Mouse (Mus musculus) embryo, embryonic 11.5 days (tissue): ENCODE data around the gene Znrf1.
"Not testable (repeated sequence)": the region's sequence is repeated elsewhere in the genome, so short reads cannot be mapped to it uniquely, and the experiment has no call there.

ENCODE experiments used
- DNase-seq: peaks from one replicate; pipeline ENCODE4 v3.0.0-alpha.2; 2012; ENCODE audit warnings: low read depth, low spot score

The Znrf1 gene

DNA sequence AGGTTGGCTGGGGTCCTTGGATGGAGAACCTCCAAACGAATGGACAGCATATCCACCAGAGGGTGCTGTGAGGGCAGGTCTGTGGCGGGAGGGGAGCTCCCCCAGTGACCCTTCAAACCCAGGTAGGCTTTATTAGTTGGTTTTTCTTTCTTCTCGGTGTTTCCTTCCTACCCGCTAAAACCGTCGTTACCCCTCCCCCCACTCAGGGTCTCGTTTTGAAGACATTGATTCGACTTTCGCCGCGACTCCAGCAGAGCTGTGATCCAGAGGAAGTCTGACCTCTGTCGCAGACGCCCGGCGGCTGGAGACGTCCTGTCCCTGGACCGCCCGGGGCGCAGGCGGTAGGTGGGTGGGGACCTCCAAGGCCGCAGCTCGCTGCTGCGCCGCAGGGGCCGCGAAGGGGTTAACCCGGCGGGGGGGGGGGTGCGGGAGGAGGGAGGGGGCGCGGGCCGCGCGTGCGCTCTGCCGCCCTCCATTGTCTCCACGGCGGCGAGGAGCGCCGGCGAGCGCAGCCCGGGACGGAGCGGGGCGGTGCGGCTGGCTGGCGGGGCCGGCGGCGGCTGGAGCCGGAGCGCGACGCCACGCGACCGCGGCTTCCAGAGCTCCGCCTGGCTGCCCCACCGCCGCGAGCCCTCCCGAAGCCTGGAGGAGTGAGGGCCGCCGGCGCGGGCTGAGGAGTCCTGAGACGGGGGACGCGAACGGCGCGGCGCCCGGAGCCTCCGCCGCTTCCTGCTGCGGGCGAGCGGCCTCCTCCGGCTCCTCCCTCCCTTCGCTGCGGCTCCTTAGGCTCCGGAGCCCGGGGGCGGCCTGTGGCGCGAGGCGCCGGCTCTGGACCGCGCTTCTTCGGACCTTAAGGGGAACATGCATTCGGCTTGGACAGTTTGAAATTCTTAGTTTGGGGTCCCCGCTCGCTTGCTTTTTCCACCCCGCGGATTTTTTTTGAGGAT lies at the start of gene Znrf1:
Gene Znrf1 (plus strand): TSS at position 67 of the 947 bp plus-strand sequence.
- DNase-seq = peak; percentile 64

DNA sequence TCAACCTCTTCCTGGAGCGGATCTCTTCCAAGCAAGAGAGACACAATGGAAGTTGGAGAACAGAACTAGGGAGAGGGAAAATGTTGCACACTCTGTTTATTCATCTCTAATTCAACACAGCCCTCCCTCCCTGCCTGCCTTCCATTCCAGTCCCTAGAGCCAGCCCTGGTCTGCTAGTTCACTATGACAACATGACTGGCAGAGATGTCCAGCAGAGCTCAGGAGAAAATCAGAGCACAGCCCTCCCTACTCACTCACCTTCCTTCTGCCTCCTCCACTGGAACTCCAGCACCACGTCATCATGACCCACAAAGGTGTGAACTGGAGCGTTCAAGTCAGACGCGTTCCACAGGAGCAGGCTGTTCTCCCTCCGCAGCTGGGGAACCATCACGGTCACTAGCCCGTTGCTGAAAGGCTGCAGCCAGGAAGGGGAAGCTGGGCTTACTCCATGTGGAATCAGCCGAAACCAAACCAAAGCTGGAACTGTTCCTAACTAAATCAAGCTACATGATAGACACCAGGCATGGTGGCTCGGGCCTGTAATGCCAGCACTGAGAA lies 45.8 kb upstream of the Znrf1 start:
- no peak for DNase-seq

DNA sequence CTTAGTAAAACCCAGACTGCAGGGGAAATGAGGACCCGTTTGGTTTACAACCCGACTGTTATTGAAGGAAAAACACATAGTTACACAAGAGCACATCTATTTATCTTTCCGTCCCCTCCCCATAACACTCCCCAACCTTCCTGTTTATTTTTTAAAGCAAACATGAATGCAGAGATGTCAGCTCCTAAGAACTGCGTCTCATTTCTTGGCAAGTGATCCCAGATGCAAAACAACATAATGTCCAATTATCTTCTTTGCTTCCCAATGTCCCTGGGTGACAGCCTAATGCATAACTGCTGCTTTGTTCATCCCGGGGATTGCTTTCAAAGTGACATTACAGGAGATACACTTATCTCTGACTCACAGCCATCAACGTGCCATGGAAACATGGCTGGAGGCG lies 44.7 kb upstream of the Znrf1 start:
- no peak for DNase-seq

DNA sequence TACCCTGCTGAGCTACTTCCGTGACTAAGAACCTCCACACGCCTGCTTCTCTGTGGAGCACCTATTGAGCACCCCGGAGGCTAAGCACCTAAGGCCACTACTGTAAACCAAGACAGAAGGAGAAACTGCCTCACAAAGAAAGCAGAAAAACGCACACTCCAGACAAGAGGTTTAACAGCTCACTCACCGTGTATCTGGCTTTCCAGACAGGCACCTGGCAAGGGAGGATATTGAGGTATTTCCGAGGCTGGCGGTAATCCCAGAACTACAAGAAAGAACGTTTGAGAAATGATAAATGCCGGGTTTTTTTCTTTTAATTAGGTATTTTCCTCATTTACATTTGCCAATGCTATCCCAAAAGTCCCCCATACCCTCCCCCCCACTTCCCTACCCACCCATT lies 43.4 kb upstream of the Znrf1 start:
- DNase-seq = no peak

DNA sequence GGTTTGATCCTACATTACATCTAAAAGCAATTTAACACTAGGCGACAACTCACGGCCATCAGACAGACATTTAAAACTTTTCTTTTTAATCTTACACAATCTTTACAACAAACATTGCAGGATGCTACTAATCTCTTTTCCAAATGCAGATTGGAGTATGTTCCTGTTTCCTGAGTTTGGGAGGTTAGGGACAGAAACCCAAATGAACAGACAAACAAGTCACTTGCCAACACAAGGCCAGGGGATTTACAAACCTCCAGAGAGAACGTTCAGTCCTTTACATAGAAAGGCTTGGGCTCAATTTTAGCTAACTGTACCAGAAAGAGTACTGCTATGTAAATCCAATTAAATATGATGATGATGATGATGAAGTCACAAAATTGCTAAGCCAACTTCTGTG lies 42.7 kb upstream of the Znrf1 start:
- DNase-seq = no peak

DNA sequence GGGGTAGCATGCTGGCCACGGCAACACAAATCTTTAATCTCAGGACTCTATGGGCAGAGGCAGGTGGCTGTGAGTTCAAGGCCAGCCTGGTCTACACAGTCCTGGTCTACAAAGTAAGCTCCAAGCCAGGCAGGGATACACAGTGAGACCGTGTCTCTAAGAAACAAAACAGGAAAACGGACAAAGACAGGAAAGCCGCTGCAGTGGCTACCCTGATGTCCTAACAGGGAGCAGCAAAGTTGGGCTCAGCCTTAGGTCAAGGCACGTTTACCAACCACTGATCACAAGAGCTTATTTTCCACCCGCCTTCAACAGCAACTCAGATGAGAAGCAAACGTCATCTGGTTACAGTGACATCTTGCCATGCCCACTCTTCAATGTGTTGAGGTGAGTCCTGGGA lies 39.6 kb upstream of the Znrf1 start:
- no peak for DNase-seq

DNA sequence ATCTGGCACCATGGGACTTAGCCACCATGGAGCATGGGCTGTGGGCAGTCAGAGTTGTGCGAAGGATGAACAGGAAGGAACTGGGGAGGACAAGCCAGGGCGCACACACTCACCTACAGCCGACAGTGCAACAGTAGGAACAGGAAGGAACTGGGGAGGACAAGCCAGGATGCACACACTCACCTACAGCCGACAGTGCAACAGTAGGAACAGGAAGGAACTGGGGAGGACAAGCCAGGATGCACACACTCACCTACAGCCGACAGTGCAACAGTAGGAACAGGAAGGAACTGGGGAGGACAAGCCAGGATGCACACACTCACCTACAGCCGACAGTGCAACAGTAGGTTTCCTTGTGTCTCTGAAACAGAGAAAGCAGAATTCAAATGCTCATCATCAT lies 37.6 kb upstream of the Znrf1 start:
- not testable (repeated sequence) for DNase-seq

DNA sequence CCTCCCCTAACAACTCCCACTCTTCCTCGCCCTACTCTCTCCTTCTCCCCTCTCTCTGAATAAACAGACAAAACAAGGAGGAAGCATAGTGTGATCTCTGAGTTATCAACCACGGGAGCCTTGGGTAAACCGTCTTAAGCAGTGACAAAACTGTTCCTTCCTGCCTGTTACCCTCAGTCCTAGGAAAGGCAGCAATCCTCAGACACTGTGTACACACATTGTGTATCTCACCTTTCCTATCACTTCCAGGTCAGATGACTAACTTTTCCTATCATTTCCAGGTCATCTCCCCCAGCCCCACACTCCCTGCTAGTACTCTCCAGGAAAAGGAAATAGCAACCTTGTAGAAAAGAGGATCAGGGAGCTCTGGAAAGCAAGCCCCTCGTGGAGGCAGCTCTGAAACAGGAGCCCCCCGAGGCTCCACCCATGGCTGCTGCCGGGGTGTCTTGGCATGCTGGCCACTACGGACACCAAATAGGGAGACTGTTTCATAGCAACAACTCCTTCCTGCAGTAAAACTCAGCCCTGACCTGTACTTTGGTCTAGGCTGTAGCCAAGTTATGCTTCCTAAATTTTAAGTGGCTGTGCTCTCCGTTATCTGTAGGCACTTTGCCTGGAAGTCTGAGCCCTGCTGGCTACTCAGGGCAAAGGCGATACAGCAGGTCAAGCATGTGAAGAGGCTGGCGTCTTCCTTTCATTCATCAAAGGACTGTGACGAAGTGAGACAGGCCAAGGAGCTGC lies 34.0 kb upstream of the Znrf1 start:
- DNase-seq = no peak

DNA sequence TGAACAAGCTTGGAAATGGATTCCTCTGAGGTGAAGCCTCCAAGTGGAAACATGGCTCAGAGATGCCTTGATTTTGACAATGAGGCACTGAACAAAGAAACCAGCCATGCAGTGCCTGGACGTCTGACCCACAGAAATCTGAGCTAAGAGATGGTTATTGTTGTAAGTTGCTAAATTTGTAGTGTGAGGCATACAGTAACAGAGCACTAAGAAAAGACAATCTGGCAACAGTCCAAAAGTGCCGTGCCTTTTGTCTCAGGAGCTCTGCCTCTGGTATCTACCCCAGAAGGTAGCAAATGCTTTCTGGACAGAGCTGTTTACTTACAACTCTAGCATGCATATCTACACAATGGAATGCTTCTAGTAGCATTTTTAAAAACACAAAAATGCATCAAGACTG lies 27.3 kb upstream of the Znrf1 start:
- DNase-seq = no peak

DNA sequence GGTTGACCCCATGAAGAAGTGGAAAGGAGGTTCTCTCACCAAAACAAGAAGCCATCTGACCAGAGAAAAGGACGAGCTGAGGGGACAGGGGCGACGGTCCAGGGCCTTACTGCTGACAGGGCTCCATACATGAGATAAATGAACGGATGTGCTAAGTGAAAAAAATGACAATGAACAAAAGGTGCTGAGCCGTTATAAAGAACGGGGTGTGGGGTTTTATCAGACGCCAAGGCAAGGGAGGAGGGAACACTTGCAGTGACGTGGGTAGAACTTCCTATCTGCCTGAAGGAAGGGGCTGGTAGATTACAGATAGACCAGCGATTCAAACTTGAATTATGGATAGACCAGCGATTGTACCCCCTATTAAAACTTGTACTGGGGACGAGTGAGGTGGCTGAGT lies 26.6 kb upstream of the Znrf1 start:
- no peak for DNase-seq

DNA sequence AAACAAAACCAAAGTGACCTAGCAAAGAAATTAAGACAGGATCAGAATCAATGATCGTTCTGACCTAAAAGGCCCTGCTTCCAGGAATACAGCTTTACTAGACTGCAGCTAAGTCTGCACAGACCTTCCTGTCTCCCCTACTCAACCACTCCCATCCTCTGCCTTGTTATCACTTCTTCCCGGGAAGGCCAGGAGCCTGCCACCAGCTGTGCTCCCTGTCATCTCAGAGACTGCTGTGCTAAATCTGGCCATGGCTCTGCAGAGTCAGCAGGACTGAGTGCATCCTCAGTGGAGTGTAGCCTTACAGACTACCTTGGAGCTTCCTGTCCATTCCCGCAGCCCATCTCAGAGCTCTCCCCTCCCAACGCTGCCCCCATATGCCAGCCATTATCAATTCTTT lies 25.5 kb upstream of the Znrf1 start:
- DNase-seq = no peak

DNA sequence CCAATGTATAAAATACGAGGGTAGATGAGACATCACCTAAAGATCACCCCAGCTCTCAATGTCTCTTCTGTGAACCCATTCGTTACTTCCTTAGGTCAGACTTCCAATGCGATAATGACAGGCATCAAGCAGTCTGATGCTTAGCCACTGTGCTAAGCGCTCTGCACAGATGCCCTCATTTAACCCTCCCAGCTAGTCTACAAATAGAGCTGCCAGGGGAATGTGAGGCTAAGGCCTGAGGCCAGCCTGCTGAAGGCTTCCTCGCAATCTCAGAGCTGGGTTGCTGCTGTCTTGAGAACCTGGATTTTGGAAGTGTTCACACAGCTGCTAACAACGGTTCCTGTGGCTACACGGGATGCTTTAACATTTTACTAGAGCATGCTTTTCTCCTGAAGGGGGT lies 23.0 kb upstream of the Znrf1 start:
- DNase-seq = no peak

DNA sequence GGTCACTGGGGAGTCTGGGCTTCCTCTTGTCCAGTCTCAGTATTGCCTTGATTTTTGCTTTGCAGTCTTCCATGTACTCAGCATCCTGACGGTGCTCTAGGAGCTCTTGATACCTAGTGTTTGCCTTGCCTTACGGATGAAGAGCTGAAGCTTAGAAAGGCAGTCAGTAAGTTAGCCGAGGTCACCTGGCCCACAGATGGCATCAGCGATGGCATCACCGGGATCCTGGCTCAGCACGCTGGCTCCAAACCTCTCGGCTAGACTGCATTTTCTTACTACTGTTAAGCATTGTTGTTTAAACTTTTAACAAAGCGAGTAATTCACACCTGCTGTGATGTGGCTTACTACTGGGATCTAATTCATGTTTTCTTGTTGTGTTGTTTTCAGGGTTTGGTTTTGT lies 22.5 kb upstream of the Znrf1 start:
- DNase-seq = no peak

DNA sequence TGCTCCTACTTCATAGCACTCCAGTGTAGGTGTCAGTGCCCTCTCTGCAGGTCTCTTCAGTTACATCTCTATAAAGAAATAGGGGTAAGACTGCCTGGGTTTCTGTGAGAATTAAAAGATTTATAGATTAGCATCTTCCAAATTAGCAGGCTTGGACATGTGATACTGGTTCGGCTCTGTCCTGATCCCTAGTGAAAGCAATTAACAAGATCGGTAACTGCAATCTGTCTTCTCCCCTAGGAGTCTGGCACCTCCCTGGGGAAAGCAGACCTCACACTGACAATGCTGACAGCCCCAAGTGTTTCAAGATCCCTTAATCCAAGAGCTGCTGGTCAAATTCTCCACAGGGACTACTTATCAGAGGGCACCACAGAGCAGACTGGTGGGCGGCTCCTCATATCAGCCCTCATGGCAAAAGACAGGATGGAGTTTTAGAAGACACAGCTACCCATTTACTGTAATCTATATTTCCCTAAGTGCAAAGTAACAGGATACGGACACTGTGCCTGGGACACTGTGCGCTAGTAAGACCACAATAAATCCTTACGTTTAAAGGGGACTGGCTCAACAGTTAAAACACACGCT lies 19.4 kb upstream of the Znrf1 start:
- no peak for DNase-seq

DNA sequence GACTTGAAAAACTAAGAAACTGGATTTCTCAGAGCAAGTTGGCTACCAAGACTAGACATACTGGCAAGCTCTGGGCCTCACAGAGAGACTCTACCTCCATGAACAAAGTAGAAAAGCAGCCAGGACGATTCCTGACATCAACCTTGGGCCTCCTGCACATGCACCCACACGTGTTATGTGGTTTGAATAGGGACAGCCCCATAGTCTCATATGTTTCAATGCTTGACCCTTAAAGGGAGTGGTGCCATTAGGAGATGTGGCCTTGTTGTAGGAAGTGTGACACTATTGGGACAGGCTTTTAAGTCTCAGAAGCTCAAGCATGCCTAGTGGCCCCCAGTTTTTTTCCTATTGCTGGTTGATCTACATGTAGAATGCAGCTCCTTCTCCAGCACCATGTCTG lies 18.4 kb upstream of the Znrf1 start:
- DNase-seq = no peak

DNA sequence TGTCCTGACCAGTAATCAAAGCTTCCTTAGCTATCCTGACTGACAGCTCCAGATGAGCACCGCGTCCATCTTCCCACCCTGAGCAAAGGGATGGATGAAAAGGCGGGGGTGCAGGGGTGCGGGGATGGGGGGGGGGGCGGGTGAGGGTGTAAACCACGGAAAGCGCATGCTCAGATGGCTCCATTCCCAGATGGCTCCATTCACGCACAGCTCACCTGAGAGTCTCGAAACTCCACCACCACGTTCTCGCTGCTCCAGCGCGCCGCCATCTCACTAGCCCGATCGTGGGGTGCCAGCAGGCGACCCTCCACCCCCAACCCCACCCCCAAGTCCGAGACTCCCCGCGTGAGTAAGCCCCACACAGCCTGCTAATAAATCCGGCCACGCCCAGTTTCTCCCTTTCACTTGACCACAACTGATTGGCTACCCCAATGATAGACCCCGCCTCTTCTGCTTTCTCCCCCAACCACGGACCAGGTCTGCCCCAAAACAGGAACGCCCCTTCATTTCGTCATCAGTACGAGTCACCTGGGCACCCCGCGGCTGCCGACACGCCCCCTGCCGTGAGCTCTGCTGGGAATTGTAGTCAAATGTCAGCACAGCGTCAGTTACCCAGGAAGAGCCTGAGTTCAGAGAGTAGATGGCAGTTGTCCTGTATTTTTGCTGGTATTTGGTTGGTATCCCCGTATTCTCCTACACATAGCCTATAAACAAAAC lies 14.0 kb upstream of the Znrf1 start, which contains the start of gene Wdr59:
Gene Wdr59 (minus strand): TSS at position 380 of the 717 bp plus-strand sequence.
- peak; percentile 99 for DNase-seq

DNA sequence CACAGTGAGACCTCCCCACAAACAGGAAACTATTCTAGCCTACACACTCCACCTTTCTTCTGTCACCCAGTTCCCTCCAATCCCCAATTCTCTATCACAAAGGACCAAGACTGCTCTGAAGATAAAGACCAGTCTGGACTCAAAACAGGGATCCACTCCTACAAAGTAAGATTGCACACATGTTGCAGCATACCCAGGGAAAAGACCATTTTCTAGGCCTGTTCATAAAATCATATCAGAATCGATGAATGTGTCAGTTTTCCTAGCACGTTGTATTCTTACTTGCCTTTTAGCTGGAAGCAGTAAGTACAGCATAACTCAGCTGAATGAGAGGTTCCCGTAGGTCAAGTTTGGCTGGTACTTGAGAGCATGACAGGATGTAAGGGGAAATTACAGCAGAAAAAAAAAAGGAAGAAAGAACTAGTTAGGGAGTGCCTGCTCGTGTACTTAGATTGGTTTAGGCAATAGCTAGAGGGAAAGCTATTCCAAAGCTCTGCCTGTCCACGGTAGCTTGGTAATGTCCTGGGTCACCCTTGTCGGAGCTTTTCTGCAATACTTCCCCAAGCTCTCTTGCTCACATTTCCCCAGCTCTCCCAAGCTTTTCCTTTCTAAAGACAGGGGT lies 9.4 kb upstream of the Znrf1 start:
- DNase-seq = no peak

DNA sequence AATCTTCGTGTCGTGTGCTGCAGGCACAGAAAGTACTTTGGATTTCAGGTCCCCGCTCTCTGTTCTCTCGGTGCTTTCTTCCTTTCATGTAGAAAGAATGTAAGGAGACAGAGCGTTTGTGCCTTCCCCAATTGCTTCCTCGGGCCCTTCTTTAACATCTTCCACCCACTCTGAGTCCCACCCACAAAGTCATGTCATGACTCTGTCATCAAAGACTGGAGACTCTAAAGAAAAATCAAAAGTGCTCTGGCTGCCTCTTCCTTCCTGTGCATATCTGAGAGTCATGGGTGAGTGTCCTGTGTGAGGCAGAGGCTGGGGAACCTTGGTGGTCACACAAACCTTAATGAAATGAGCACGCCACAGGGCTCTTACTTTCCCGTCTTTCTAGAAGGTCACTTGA lies 8.7 kb upstream of the Znrf1 start:
- no peak for DNase-seq

DNA sequence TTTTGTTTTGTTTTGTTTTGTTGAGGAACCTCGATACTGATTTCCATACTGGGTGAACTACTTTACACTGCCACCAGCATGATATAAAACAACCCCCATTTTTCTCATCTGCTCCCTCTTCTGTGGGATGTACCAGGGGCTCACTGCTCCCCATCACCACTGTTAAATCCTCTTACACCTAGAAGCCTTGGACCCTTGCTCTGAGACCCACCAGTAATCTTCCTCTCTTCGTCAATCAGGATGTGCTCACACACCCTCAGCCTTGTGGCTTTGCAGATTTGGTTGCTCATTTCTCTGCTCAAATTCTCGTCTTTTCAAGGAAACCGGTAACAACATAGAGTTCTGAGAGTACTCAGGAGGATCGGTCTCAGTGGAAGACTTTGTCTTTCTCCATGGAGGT lies 7.8 kb upstream of the Znrf1 start:
- DNase-seq = no peak

DNA sequence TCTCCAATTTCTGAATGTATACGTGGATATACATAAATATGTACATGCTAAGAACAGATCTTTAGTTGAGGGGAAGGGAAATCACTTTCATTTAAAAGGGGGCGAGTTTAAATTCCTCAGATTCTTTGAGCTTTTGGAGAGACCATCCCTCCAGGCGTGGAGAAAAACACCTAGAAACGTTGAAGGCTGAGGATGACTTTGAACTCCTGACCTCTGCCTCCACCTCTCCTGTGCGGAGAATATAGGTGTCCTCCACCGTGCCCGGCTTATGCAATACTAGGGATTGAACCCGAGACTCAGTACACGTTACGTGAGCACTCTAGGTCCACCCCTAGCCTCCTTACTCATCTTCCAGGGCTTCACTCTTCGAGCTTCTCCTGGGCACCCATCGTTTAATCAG lies 4.7 kb upstream of the Znrf1 start:
- DNase-seq = no peak

DNA sequence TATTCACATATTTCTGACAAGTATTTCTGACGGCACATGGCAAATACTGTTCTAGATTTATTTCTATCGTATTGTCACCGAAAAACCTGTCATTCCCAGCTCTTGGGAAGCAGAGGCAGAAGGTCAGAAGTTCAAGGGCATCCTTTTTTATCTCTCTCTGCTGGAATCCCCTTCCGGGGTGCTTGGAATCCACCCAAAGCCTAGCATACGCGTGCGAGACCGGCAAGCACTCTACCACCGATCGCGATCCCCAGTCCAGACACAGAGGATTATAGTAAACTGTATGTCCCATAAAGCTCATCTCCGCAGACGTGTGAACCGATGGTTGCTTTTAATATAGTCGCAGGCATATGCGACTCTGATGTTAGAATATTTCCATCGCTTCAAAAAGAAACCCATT lies 4.3 kb upstream of the Znrf1 start:
- no peak for DNase-seq
